Mouse (Mus musculus) kidney, embryonic 15.5 days (tissue): ENCODE data around the gene Amz2. TPM values are rescaled to one million over a fixed set of nuclear protein-coding genes. Genes with fewer than 3 reads are reported as not detected.

Experiments used
- ATAC-seq: fragments of 200-750 bp; cut with Nextera tagmentation; replicated peaks from 2 replicates; pipeline ENCODE4 v1.8.0; 2017; ENCODE audit warnings: moderate TSS enrichment; ENCODE audit not compliant: low FRiP score
- H3K27ac ChIP-seq: fragments of 300-500 bp; sonication (generic); 2 replicates; pipeline ENCODE4 v1.5.1; 2015; ENCODE audit warnings: mild to moderate bottlenecking, inconsistent platforms
- H3K27me3 ChIP-seq: fragments of 300-500 bp; sonication (generic); 2 replicates; pipeline ENCODE4 v1.6.1; 2015; ENCODE audit warnings: inconsistent platforms
- H3K36me3 ChIP-seq: fragments of 300-500 bp; sonication (generic); 2 replicates; pipeline ENCODE4 v1.6.1; 2015; ENCODE audit warnings: inconsistent platforms
- H3K4me1 ChIP-seq: fragments of 300-500 bp; sonication (generic); 2 replicates; pipeline ENCODE4 v1.6.1; 2015; ENCODE audit warnings: inconsistent platforms
- H3K4me2 ChIP-seq: fragments of 300-500 bp; sonication (generic); 2 replicates; pipeline ENCODE4 v1.6.1; 2015; ENCODE audit warnings: moderate library complexity, mild to moderate bottlenecking, inconsistent platforms
- H3K4me3 ChIP-seq: fragments of 300-500 bp; sonication (generic); replicated peaks from 2 replicates; pipeline ENCODE4 v1.5.1; 2015; ENCODE audit warnings: mild to moderate bottlenecking, inconsistent platforms
- H3K9ac ChIP-seq: fragments of 300-500 bp; sonication (generic); 2 replicates; pipeline ENCODE4 v1.6.1; 2015; ENCODE audit warnings: mild to moderate bottlenecking, inconsistent platforms
- H3K9me3 ChIP-seq: fragments of 300-500 bp; sonication (generic); replicated peaks from 2 replicates; pipeline ENCODE4 v1.6.1; 2016; ENCODE audit warnings: inconsistent platforms
- WGBS: fragments of 180-500 bp; shearing (Covaris S2); methylation state at CpG from one replicate; pipeline ENCODE4 v1.1.7; 2015; ENCODE audit warnings: mixed read lengths; 5-methylcytosine and 5-hydroxymethylcytosine counted together
- polyA plus RNA-seq: library from polyadenylated mRNA; unstranded; fragments of >200 nt; fragmentation: Nextera tagmentation; extraction: Ambion mirVana; gene quantifications from 2 replicates; pipeline ENCODE4 v1.2.1, GENCODE M21; 2015

Amz2 gene
- polyA plus RNA-seq, 1 experiment from 2014 or later, result 44.6 TPM

- Histone ChIP-seq H3K27me3 (no peaks in the 10 kb centered on the region), H3K9me3 (no peaks in the 10 kb centered on the region), H3K4me2 (no peak overlapping the region), H3K27ac (no peak overlapping the region), H3K4me1 (no peaks in the 10 kb centered on the region), H3K4me3 (no peak overlapping the region), H3K9ac (no peak overlapping the region), H3K36me3 (no peaks in the 10 kb centered on the region)
- WGBS, result 89% methylated on average over 5 of the region's 5 CpGs
- ATAC-seq, result no peak
These were observed 19.3 kb upstream of the Amz2 start for GRCm38 (mm10) chr11:109406431-109406830.

DNA sequence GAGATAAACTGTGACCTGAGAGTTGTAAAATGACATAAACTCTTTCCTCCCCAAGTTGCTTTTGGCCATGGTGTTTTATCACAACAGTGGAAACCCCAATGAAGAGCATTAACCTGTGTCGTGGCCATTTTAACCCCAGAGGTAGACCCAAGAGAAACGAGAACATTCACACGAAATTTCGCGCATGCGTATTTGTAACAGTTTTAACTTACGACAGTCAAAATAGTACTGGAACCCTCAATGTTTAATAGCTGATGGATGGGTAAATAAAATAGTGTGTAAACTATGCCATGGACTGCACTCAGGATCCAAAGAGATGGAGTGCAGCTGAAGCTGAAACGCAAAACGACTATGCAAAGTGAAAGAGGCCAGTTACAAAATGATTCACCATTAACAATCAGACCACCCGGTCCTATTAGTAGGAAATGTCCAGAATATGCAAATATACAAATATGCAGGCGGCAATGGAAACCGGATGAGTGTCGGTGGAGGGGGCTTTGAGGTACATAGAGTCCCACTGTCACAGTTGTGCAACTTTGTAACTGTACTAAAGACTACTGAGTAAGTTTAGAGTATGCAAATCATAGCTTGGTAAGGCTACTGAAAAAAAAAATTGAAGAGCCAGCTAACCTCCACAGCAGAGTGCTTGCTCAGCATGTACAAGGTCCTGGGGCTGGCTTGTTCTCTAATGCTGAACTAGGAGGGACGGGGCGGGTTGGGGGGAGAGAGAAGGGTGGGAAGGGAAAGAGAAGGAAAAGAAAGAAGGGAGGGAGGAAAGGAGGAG is 15.4 kb upstream of the Amz2 start:
- no peak overlapping the region for H3K27ac ChIP-seq
- H3K27me3 ChIP-seq, result no peaks in the 10 kb centered on the region
- no peaks in the 10 kb centered on the region for H3K9me3 ChIP-seq
- H3K36me3 ChIP-seq, result no peaks in the 10 kb centered on the region
- no peak overlapping the region for H3K4me2 ChIP-seq
- ATAC-seq, result no peak
- WGBS, result 83% methylated on average over 15 of the region's 15 CpGs
- H3K4me3 ChIP-seq, result no peak overlapping the region
- no peak overlapping the region for H3K9ac ChIP-seq
- H3K4me1 ChIP-seq, result no peaks in the 10 kb centered on the region

DNA sequence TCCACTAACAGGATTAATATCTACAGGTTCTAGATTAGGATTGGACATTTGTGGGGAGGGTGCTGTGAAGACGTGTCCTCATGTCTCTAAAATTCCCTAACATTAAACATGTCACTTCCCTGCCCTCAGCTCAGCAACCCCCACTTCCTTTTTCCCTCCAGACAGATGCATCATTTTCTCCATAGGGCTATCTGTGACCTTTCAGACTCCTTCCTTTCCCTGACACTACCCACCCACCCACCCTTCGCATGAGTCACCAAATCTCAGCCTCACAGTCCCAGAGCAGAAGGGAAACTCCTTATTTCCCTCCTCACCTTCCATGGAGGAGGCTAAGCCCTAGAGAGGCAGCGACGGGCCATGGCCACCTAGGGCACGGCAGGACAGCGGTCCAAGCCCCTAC is 12.1 kb upstream of the Amz2 start, which contains the start of gene 9930022D16Rik:
TSS of gene 9930022D16Rik (plus strand) at position 301 of the 400 bp plus-strand sequence.
- H3K27ac ChIP-seq, result no peak within 1 kb of the TSS
- ATAC-seq, result no peak
- 90% methylated on average over 6 of the region's 6 CpGs for WGBS
- no peaks in the 10 kb centered on the region for H3K4me1 ChIP-seq
- H3K9me3 ChIP-seq, result no peaks in the 10 kb centered on the region
- H3K9ac ChIP-seq, result no peak within 1 kb of the TSS
- no peaks in the 10 kb centered on the region for H3K36me3 ChIP-seq
- no peak within 1 kb of the TSS for H3K4me2 ChIP-seq
- no peak within 1 kb of the TSS for H3K4me3 ChIP-seq
- no peaks in the 10 kb centered on the region for H3K27me3 ChIP-seq

GRCm38 (mm10) chr11:109414802-109415201 is 10.9 kb upstream of the Amz2 start:
- H3K9ac ChIP-seq, result no peak overlapping the region
- peaks cover 1% of the 10 kb centered on the region; the same call in 1 of the 2 replicates for H3K4me1 ChIP-seq
- WGBS, result 83% methylated on average over 5 of the region's 5 CpGs
- ATAC-seq, result no peak
- H3K27ac ChIP-seq, result no peak overlapping the region
- no peaks in the 10 kb centered on the region for H3K9me3 ChIP-seq
- H3K4me3 ChIP-seq, result no peak overlapping the region
- no peak overlapping the region for H3K4me2 ChIP-seq
- H3K27me3 ChIP-seq, result no peaks in the 10 kb centered on the region
- no peaks in the 10 kb centered on the region for H3K36me3 ChIP-seq

GRCm38 (mm10) chr11:109416709-109417420 is 8.9 kb upstream of the Amz2 start:
- H3K9ac ChIP-seq, result no peak overlapping the region
- H3K27me3 ChIP-seq, result no peaks in the 10 kb centered on the region
- no peaks in the 10 kb centered on the region for H3K36me3 ChIP-seq
- H3K4me2 ChIP-seq, result no peak overlapping the region
- H3K27ac ChIP-seq, result no peak overlapping the region
- WGBS, result 66% methylated on average over 8 of the region's 8 CpGs
- no peak for ATAC-seq
- H3K9me3 ChIP-seq, result no peaks in the 10 kb centered on the region
- no peak overlapping the region for H3K4me3 ChIP-seq
- peaks cover 7% of the 10 kb centered on the region for H3K4me1 ChIP-seq

DNA sequence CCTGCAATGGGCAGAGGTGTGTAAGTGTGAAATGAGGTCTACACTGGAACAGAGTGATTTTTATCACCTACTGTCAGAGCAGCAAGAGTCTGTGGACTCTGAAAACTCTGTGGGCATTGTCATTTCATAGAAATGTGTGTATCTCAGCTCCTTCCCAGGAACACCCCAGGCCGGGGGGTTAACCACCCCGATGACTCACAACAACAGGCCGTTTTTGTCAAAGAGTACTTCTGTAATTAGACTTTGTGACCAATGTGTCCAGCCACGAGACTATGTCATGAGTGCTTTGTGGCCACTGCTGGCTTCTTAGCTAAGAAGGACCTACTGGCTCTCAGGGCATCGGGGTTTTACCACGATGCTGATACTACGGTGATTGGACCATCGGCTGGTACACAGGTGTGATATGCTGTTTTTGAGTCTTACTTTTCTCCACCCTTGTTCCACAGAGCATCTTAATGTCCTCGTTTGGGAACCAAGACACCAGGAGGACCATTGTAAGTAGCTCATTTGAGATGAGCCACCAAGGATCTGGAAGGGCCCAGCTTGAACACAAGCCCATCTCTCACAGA is 8.2 kb upstream of the Amz2 start:
- no peaks in the 10 kb centered on the region for H3K27me3 ChIP-seq
- H3K4me1 ChIP-seq, result peaks cover 7% of the 10 kb centered on the region
- no peak overlapping the region for H3K9ac ChIP-seq
- no peak for ATAC-seq
- no peak overlapping the region for H3K27ac ChIP-seq
- H3K4me3 ChIP-seq, result no peak overlapping the region
- 84% methylated on average over 9 of the region's 9 CpGs for WGBS
- no peak overlapping the region for H3K4me2 ChIP-seq
- H3K9me3 ChIP-seq, result no peaks in the 10 kb centered on the region
- H3K36me3 ChIP-seq, result no peaks in the 10 kb centered on the region

- H3K9me3 ChIP-seq, result no peaks in the 10 kb centered on the region
- H3K4me1 ChIP-seq, result peaks cover 7% of the 10 kb centered on the region
- 55% methylated on average over 4 of the region's 4 CpGs for WGBS
- no peaks in the 10 kb centered on the region for H3K27me3 ChIP-seq
- H3K27ac ChIP-seq, result no peak overlapping the region
- no peak for ATAC-seq
- no peaks in the 10 kb centered on the region for H3K36me3 ChIP-seq
- H3K4me2 ChIP-seq, result peak overlapping the region; percentile 39; the same call in 1 of the 2 replicates
- no peak overlapping the region for H3K9ac ChIP-seq
- H3K4me3 ChIP-seq, result no peak overlapping the region
These were observed 6.3 kb upstream of the Amz2 start for GRCm38 (mm10) chr11:109419461-109419860.

DNA sequence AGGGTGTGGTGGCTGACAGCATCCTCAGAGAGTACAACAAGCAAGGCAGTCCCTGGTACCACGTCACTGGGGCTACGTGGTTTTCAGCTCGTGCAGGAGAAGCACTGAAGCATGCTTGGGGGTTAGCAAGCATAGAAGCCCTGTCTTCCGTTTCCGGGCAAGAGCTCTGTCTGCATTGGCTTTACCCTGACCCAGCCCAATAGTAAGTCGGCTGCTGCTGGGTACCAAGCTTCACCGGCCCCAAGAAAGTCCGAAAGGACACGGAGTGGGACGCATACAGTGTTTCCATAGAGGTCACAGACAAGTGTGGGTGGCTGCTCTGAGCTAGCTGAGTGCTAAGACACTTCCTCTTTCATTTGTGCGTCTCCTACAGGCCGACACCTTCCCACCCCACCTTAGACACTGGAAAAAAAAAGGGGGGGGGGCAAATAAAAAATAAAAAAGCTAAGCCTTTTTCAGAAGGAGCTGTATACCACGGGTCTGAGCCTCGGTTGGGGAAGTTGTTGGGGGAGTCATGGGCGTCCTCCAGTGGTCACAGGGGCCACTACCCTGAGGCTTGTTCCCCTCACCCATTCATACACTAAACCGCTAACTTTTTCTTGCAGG is 5.7 kb upstream of the Amz2 start:
- Histone ChIP-seq H3K9ac (no peak overlapping the region), H3K27ac (no peak overlapping the region), H3K4me1 (peaks cover 11% of the 10 kb centered on the region), H3K4me2 (peak overlapping the region; percentile 39), H3K4me3 (no peak overlapping the region), H3K27me3 (no peaks in the 10 kb centered on the region), H3K9me3 (no peaks in the 10 kb centered on the region), H3K36me3 (no peaks in the 10 kb centered on the region)
- ATAC-seq, result peak; percentile 50
- WGBS, result 41% methylated on average over 16 of the region's 16 CpGs

DNA sequence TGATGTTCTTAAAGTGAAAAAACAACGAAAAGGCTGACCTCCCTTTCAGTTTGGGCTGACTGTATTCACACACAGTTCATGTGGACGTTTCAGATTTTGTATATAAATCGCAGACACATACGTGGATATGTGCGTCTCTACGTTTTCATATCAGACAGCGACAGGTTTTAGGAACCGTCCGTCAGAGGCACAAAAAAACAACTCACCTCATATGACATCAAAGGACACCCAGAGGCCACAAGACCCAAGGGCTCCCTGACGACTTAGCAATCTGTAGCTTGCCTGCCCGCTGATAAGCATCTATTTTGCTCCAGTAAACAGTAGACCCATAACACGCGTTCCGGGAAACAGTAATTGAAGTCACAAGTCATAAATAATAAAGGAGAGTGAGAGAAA is 5.2 kb upstream of the Amz2 start:
- Histone ChIP-seq H3K27ac (no peak overlapping the region), H3K4me3 (no peak overlapping the region), H3K9me3 (no peaks in the 10 kb centered on the region), H3K9ac (no peak overlapping the region), H3K4me2 (peak overlapping the region; percentile 39), H3K27me3 (no peaks in the 10 kb centered on the region), H3K4me1 (peaks cover 14% of the 10 kb centered on the region), H3K36me3 (no peaks in the 10 kb centered on the region)
- no peak for ATAC-seq
- WGBS, result 71% methylated on average over 14 of the region's 14 CpGs

DNA sequence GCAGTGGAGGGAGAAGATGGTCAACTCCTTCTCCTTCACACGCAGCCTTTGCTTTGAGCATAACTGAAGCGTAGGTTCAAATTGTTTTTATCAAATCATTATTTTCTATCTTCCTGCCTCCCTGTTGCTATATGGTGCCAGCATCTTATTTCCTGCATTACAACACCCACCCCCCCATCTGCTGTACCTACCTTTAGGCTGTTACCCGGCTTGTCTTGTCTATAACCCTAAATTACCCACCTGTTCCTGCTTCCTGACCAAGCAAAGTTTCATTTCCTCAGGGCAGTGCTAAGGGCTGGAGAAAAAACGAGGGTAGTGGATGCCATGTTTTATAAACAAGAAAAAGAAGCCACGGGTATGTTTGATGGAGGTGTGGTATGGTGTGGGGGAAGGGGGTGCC is 4.5 kb upstream of the Amz2 start:
- H3K36me3 ChIP-seq, result no peaks in the 10 kb centered on the region
- peaks cover 14% of the 10 kb centered on the region for H3K4me1 ChIP-seq
- no peak overlapping the region for H3K27ac ChIP-seq
- no peak for ATAC-seq
- H3K4me2 ChIP-seq, result no peak overlapping the region
- no peak overlapping the region for H3K4me3 ChIP-seq
- WGBS, result 75% methylated on average over 5 of the region's 5 CpGs
- H3K9me3 ChIP-seq, result no peaks in the 10 kb centered on the region
- no peaks in the 10 kb centered on the region for H3K27me3 ChIP-seq
- H3K9ac ChIP-seq, result no peak overlapping the region

DNA sequence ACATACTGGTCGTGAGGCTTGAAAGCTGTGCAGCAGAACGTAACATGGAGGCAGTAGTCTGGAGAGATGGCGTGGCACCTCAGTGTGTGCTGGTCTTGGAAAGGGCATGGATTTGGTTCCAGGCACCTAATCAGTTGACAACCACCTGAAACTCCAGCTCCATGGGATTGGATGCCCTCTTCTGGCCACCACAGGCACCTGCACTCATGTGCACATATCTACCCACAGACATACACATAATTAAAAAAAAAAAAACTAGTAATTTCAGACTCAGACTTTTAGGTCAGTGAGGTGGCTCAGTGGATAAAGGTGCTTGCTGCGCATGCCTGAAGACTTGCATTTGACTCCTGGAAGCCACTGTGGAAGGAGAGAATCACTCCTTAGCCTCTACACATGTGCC is 3.5 kb upstream of the Amz2 start:
- H3K9ac ChIP-seq, result no peak overlapping the region
- no peak overlapping the region for H3K4me2 ChIP-seq
- H3K27me3 ChIP-seq, result no peaks in the 10 kb centered on the region
- peaks cover 19% of the 10 kb centered on the region for H3K4me1 ChIP-seq
- no peak for ATAC-seq
- H3K27ac ChIP-seq, result no peak overlapping the region
- no peaks in the 10 kb centered on the region for H3K9me3 ChIP-seq
- no peaks in the 10 kb centered on the region for H3K36me3 ChIP-seq
- 97% methylated on average over 4 of the region's 4 CpGs for WGBS
- H3K4me3 ChIP-seq, result no peak overlapping the region

GRCm38 (mm10) chr11:109423294-109423693 is 2.5 kb upstream of the Amz2 start:
- no peaks in the 10 kb centered on the region for H3K27me3 ChIP-seq
- ATAC-seq, result no peak
- 64% methylated on average over 1 of the region's 1 CpGs for WGBS

More at GRCm38 (mm10) chr11:109423294-109423693, 2.5 kb upstream of the Amz2 start:
- Histone ChIP-seq H3K4me2 (no peak overlapping the region), H3K4me1 (peaks cover 21% of the 10 kb centered on the region), H3K9ac (no peak overlapping the region), H3K9me3 (no peaks in the 10 kb centered on the region), H3K27ac (no peak overlapping the region), H3K36me3 (no peaks in the 10 kb centered on the region; the same call in 1 of the 2 replicates), H3K4me3 (no peak overlapping the region)
